ENCODE assay signal across 7 mouse cellular contexts in genomic region chr4:130878273-130879047, GRCm38 (mm10). TPM values are rescaled to one million over a fixed set of nuclear protein-coding genes. Genes with fewer than 3 reads are reported as not detected.
DNase-seq lines count a peak whose midpoint lies in the region; ATAC-seq and TF ChIP-seq lines count a peak whose summit lies in the region.

No protein-coding gene starts in this region.

- H3K27ac ChIP-seq in embryonic facial prominence, embryonic 12.5 days = peak overlapping the region; percentile 84
- H3K27ac ChIP-seq in limb, embryonic 14.5 days (replicated peaks; ENCODE audit: low read depth, low read length) = peak overlapping the region; percentile 73

- peak overlapping the region; percentile 43 for H3K4me2 ChIP-seq in embryonic facial prominence, embryonic 12.5 days (replicated peaks)
- peak overlapping the region; percentile 48 for H3K4me2 ChIP-seq in limb, embryonic 14.5 days (replicated peaks; ENCODE audit: low read depth, low read length, severe bottlenecking)

- ATAC-seq in embryonic facial prominence, embryonic 12.5 days (ENCODE audit: insufficient number of reproducible peaks, insufficient read depth, low FRiP score, low TSS enrichment) = peak; percentile 87
- peak; percentile 91 for ATAC-seq in limb, embryonic 14.5 days (ENCODE audit: low FRiP score, low read depth)

- H3K4me1 ChIP-seq in embryonic facial prominence, embryonic 12.5 days = peaks cover 49% of the 10 kb centered on the region
- peaks cover 36% of the 10 kb centered on the region for H3K4me1 ChIP-seq in limb, embryonic 14.5 days (ENCODE audit: control insufficient read depth, insufficient read depth, low read length)

- no peaks in the 10 kb centered on the region for H3K36me3 ChIP-seq in embryonic facial prominence, embryonic 12.5 days
- no peaks in the 10 kb centered on the region for H3K36me3 ChIP-seq in limb, embryonic 14.5 days (ENCODE audit: control insufficient read depth, insufficient read depth, low read length)

- H3K9me3 ChIP-seq in embryonic facial prominence, embryonic 12.5 days = no peaks in the 10 kb centered on the region
- no peaks in the 10 kb centered on the region for H3K9me3 ChIP-seq in limb, embryonic 14.5 days (ENCODE audit: control insufficient read depth, low read length)

- H3K4me3 ChIP-seq in embryonic facial prominence, embryonic 12.5 days = peak overlapping the region; percentile 6; the same call in 1 of the 2 replicates
- H3K4me3 ChIP-seq in limb, embryonic 14.5 days (replicated peaks; ENCODE audit: low read length) = no peak overlapping the region; the same call in 1 of the 2 replicates

- peak; percentile 92 for DNase-seq in adrenal gland, postnatal 25 days
- peak; percentile 67 to 88 for DNase-seq in heart, adult 9 months (ENCODE audit: low spot score in 2 of 2)
- peak; percentile 86 for DNase-seq in kidney, adult 9 months
- DNase-seq in limb, embryonic 14.5 days (ENCODE audit: low spot score) = peak; percentile 91
- peak; percentile 37 to 77 for DNase-seq in monocyte, adult 2 months (ENCODE audit: low read depth in 1 of 2, low spot score in 2 of 2)
- DNase-seq in spleen, postnatal 14 days (ENCODE audit: low spot score in 2 of 2) = peak; percentile 49 to 70

- H3K27me3 ChIP-seq in embryonic facial prominence, embryonic 12.5 days = 0 out of 2 replicates have a peak, but pooled peaks cover 5% of the 10 kb centered on the region
- H3K27me3 ChIP-seq in limb, embryonic 14.5 days (ENCODE audit: control insufficient read depth, insufficient read depth, low read length) = no peaks in the 10 kb centered on the region

- peak overlapping the region; percentile 25 for H3K9ac ChIP-seq in embryonic facial prominence, embryonic 12.5 days
- H3K9ac ChIP-seq in limb, embryonic 14.5 days (ENCODE audit: low read depth, low read length, severe bottlenecking) = 0 out of 2 replicates have a peak overlapping the region, but pooled peaks have one; percentile 5

- under 1% methylated on average over 21 of the region's 21 CpGs for WGBS in embryonic facial prominence, embryonic 12.5 days
- 3% methylated on average over 21 of the region's 21 CpGs for WGBS in limb, embryonic 14.5 days

- TF ChIP-seq POLR2A in limb, embryonic 14.5 days (IDR thresholded peaks at IDR 0.05; ENCODE audit: borderline replicate concordance, extremely low read depth, insufficient read depth, insufficient read length) = no peak

RNA-seq across cellular contexts. Expression of gene Laptm5, which starts 34.5 kb away (rescaled TPM):
- 12.1 and 13.6 TPM in 2 replicates for total RNA-seq in adrenal gland, postnatal 25 days (2021)
- 19.5 and 21.7 TPM in 2 replicates for polyA plus RNA-seq in embryonic facial prominence, embryonic 12.5 days (2016; fragmentation: Nextera tagmentation; extraction: Ambion mirVana)
- 45.5 and 55.1 TPM in 2 replicates for polyA plus RNA-seq in limb, embryonic 14.5 days (2012; rRNA removed)
- 69.2 and 75.8 TPM in 2 replicates for polyA plus RNA-seq in limb, embryonic 14.5 days (2014; fragmentation: Nextera tagmentation; extraction: Ambion mirVana)
